Mouse (Mus musculus): ENCODE data around the gene Arl3. TPM values are rescaled to one million over a fixed set of nuclear protein-coding genes. Genes with fewer than 3 reads are reported as not detected.

The Arl3 gene
- total and polyA plus RNA-seq, 2 experiments from 2014 or later = 37.2 to 80.6 TPM

DNA sequence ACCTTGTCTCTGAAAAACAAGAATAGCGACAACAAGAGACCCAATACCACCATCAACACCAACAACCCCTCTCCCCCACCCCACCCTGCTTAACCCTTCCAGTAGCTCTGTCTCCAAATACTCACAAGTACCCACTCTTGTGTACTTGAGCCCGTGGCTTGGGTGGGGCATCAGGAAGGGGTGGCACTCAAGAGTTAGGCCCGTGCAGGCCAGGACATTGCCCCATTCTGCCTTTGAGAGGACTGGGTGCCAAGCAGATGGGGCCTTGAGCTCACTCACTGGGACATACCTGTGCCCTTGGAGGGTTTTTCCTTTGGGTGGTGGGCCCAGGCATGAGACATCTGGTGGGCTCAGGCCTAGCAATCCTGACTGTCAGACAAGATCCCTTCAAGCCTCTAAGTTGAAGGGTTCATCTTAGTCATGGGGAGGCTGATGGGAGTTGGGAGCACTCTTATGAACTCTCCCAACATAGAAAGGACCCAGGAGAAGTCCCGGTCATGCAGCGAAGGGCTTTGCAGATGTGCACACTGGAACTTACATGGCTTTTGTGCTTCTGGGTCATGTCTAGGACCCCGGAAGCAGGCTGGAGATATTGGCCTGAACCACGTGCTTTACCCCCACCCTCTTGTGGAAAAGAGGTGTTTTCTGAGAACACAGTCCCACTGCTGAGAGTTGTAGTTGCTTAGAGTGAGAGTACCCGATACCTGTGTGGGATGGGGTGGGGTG, 67.2 kb downstream of the Arl3 start:
- peak overlapping the region; percentile 93 for H3K4me3 ChIP-seq (ENCODE audit: low read depth, low read length)
- H3K9me3 ChIP-seq (replicated peaks; ENCODE audit: control insufficient read depth, low read length) = no peaks in the 10 kb centered on the region
- H3K4me1 ChIP-seq (ENCODE audit: control insufficient read depth, insufficient read depth) = peaks cover 60% of the 10 kb centered on the region
- TF ChIP-seq CTCF (IDR thresholded peaks at IDR 0.05; ENCODE audit: low read depth) = no peak
- no peak for TF ChIP-seq EP300 (IDR thresholded peaks at IDR 0.05; ENCODE audit: low read depth)
- ATAC-seq (ENCODE audit: insufficient read depth, low read depth) (no peak), DNase-seq (ENCODE audit: low spot score) (no peak)
- H3K36me3 ChIP-seq (replicated peaks; ENCODE audit: control insufficient read depth, insufficient read depth, low read length) = peaks cover 39% of the 10 kb centered on the region
- peak overlapping the region; percentile 38; the same call in 1 of the 2 replicates for H3K9ac ChIP-seq (replicated peaks; ENCODE audit: low read depth, low read length)
- 65% methylated on average over 8 of the region's 8 CpGs for WGBS
- H3K27me3 ChIP-seq (ENCODE audit: control insufficient read depth, insufficient read depth, low read length) = no peaks in the 10 kb centered on the region
- H3K27ac ChIP-seq (ENCODE audit: low read depth) = peak overlapping the region; percentile 23; the same call in 1 of the 2 replicates
- peak overlapping the region; percentile 85 for H3K4me2 ChIP-seq (ENCODE audit: low read depth, low read length)

DNA sequence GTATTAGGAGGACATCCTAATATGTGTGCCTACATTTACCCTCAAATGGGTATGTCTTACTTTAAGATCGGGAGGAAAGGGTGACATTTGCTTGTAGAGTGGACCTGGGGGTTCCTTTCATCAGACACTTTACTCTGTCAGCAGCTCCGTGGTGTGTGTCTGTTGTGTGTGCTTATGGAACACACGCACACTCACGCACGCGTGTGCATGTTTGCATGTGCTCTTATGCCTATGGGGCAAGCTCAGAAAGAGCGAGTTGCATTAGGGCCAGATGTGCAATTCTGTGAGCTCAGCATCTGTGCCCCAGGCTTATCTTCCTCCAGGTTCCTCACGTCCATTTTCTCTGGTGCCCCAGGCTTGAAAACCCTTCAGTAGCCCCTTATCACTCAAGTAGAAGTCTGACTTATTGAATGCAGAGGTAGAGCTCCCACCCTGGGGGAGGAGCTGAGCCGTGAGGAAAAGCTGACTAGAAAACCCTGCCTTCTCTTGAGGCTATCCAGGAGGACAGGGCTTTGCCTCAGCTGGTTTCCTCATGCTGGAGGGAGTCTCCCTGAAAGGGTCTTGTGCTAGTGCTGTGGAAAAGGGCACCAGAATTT, 68.1 kb downstream of the Arl3 start:
- Histone ChIP-seq H3K9me3 (replicated peaks; ENCODE audit: control insufficient read depth, low read length) (no peaks in the 10 kb centered on the region), H3K9ac (replicated peaks; ENCODE audit: low read depth, low read length) (peak overlapping the region; percentile 99), H3K4me1 (ENCODE audit: control insufficient read depth, insufficient read depth) (peaks cover 51% of the 10 kb centered on the region), H3K27ac (ENCODE audit: low read depth) (peak overlapping the region; percentile 100), H3K4me3 (ENCODE audit: low read depth, low read length) (peak overlapping the region; percentile 93), H3K36me3 (replicated peaks; ENCODE audit: control insufficient read depth, insufficient read depth, low read length) (peaks cover 32% of the 10 kb centered on the region), H3K27me3 (ENCODE audit: control insufficient read depth, insufficient read depth, low read length) (no peaks in the 10 kb centered on the region), H3K4me2 (ENCODE audit: low read depth, low read length) (peak overlapping the region; percentile 85)
- ATAC-seq (ENCODE audit: insufficient read depth, low read depth) (no peak), DNase-seq (ENCODE audit: low spot score) (no peak)
- 20% methylated on average over 9 of the region's 9 CpGs for WGBS
- TF ChIP-seq EP300 (IDR thresholded peaks at IDR 0.05; ENCODE audit: low read depth) (no peak), CTCF (IDR thresholded peaks at IDR 0.05; ENCODE audit: low read depth) (no peak)

DNA sequence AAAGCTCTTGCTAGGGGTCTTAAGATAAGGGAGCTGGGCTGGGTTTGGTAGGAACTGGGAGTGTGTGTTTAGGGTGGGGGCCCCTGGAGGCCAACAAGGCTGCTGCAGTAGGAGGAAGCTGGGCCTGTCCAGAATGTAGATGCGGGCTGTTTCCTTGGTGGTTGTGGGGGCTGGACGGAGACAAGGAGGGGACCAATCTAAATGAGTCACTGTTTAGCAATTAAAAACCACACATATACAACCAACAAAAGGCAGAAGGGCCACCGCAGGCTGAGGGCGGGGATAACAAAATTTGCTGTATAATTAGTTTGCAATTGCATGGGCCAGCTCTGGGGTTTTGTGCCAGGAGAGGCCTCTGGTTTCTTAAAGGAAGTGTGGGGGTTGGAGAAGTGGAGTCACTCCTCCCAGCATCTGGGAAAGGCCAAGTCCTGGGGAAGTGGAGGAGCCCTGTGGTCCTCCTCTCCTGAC, 68.9 kb downstream of the Arl3 start:
- Histone ChIP-seq H3K4me2 (ENCODE audit: low read depth, low read length) (peak overlapping the region; percentile 85), H3K27me3 (ENCODE audit: control insufficient read depth, insufficient read depth, low read length) (no peaks in the 10 kb centered on the region), H3K27ac (ENCODE audit: low read depth) (peak overlapping the region; percentile 100), H3K36me3 (replicated peaks; ENCODE audit: control insufficient read depth, insufficient read depth, low read length) (peaks cover 30% of the 10 kb centered on the region), H3K9ac (replicated peaks; ENCODE audit: low read depth, low read length) (peak overlapping the region; percentile 99), H3K4me1 (ENCODE audit: control insufficient read depth, insufficient read depth) (peaks cover 43% of the 10 kb centered on the region), H3K9me3 (replicated peaks; ENCODE audit: control insufficient read depth, low read length) (no peaks in the 10 kb centered on the region), H3K4me3 (ENCODE audit: low read depth, low read length) (peak overlapping the region; percentile 93)
- TF ChIP-seq EP300 (IDR thresholded peaks at IDR 0.05; ENCODE audit: low read depth) = no peak
- peak; percentile 24 for TF ChIP-seq CTCF (IDR thresholded peaks at IDR 0.05; ENCODE audit: low read depth)
- peak; percentile 1 for ATAC-seq (ENCODE audit: insufficient read depth, low read depth)
- peak; percentile 76 for DNase-seq (ENCODE audit: low spot score)
- WGBS = 3% methylated on average over 4 of the region's 4 CpGs

DNA sequence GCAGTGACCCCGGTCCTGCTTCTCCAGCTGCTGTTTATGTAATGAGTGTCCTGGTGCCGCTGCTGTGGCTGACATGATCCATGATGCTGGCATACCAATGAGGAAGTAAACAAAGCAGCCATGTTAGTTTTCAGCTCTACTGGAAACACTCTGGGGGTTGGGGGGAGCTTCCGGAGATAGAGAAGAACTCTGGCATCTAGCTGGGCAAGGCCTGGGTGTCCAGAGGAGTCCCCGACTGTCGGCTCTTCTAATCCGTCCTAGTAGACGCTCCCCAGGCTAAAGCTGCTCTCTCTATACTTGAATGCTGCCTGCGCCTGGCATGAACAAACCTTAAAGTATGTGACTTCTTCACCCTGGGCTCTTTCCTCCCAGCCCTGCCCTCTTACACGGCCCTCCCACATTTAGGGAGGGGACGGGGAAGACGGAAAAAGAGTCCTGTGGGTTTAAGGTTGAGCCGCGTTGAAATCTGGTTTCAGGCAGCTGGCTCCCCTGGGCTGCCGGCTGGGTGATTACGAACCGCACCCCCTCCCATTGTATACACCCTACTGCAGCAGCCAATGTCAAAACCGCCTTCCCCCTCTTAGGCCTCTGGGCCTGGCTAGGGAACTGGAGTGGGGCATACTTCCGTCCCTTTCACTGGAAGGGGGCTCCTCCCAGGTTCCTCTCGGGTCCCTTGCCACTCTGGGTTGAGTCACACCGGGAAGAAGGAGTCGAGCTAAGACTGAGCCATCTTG, 69.5 kb downstream of the Arl3 start:
- peak; percentile 70 for TF ChIP-seq EP300 (IDR thresholded peaks at IDR 0.05; ENCODE audit: low read depth)
- TF ChIP-seq CTCF (IDR thresholded peaks at IDR 0.05; ENCODE audit: low read depth) = no peak

DNA sequence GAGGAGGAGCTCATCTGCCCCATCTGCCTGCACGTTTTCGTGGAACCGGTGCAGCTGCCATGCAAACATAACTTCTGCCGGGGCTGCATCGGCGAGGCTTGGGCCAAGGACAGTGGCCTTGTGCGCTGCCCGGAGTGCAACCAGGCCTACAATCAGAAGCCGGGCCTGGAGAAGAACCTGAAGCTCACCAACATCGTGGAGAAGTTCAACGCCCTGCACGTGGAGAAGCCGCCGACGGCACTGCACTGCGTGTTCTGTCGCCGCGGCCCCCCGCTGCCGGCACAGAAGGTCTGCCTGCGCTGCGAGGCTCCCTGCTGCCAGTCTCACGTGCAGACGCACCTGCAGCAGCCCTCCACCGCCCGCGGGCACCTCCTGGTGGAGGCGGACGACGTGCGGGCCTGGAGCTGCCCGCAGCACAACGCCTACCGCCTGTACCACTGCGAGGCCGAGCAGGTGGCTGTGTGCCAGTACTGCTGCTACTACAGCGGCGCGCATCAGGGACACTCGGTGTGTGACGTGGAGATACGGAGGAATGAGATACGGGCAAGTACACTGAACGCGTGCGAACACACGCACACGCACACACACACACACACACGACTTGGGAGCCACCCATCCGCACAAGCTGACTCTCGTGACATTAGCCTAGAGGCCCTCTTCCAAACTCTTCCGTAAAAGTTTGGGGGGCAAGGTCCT, 70.4 kb downstream of the Arl3 start:
- DNase-seq (ENCODE audit: low spot score) = peak; percentile 81
- Histone ChIP-seq H3K9ac (replicated peaks; ENCODE audit: low read depth, low read length) (peak overlapping the region; percentile 99), H3K4me1 (ENCODE audit: control insufficient read depth, insufficient read depth) (peaks cover 28% of the 10 kb centered on the region), H3K27ac (ENCODE audit: low read depth) (peak overlapping the region; percentile 100), H3K4me2 (ENCODE audit: low read depth, low read length) (peak overlapping the region; percentile 85), H3K9me3 (replicated peaks; ENCODE audit: control insufficient read depth, low read length) (no peaks in the 10 kb centered on the region), H3K27me3 (ENCODE audit: control insufficient read depth, insufficient read depth, low read length) (no peaks in the 10 kb centered on the region), H3K36me3 (replicated peaks; ENCODE audit: control insufficient read depth, insufficient read depth, low read length) (peaks cover 24% of the 10 kb centered on the region), H3K4me3 (ENCODE audit: low read depth, low read length) (peak overlapping the region; percentile 93)
- ATAC-seq (ENCODE audit: insufficient read depth, low read depth) = peak; percentile 22
- TF ChIP-seq CTCF (IDR thresholded peaks at IDR 0.05; ENCODE audit: low read depth) (peak; percentile 73), EP300 (IDR thresholded peaks at IDR 0.05; ENCODE audit: low read depth) (0 out of 2 replicates have a peak, but pooled peaks have one; percentile 67)
- under 1% methylated on average over 53 of the region's 53 CpGs for WGBS

More for the DNA sequence above, 69.5 kb downstream of the Arl3 start:
- H3K4me1 ChIP-seq (ENCODE audit: control insufficient read depth, insufficient read depth) = peaks cover 37% of the 10 kb centered on the region
- peak overlapping the region; percentile 100 for H3K27ac ChIP-seq (ENCODE audit: low read depth)
- H3K4me2 ChIP-seq (ENCODE audit: low read depth, low read length) = peak overlapping the region; percentile 85
- DNase-seq (ENCODE audit: low spot score) (peak; percentile 93), ATAC-seq (ENCODE audit: insufficient read depth, low read depth) (peak; percentile 30)
- peak overlapping the region; percentile 93 for H3K4me3 ChIP-seq (ENCODE audit: low read depth, low read length)
- peaks cover 30% of the 10 kb centered on the region for H3K36me3 ChIP-seq (replicated peaks; ENCODE audit: control insufficient read depth, insufficient read depth, low read length)
- H3K9ac ChIP-seq (replicated peaks; ENCODE audit: low read depth, low read length) = peak overlapping the region; percentile 99
- no peaks in the 10 kb centered on the region for H3K27me3 ChIP-seq (ENCODE audit: control insufficient read depth, insufficient read depth, low read length)
- WGBS = under 1% methylated on average over 21 of the region's 21 CpGs
- H3K9me3 ChIP-seq (replicated peaks; ENCODE audit: control insufficient read depth, low read length) = no peaks in the 10 kb centered on the region

Data from heart, postnatal 0 days (tissue).